In the genomic region with DNA sequence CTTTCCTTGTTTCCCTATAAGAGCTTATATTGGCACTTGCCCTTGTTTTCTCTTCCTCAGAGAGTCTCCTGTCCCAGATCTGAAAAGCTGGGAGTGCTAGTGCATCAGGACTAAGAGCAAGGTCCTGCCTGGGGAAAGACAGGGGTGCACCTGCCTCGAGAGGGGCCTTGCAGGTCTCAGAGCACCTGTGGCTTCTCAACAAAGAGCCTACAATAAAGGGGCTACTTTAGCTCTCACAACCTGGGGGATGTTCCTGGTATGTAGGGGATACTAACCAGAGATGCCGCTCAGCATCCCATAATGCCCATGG, we compare ENCODE assay signal across 21 mouse cellular contexts. TPM values are rescaled to one million over a fixed set of nuclear protein-coding genes. Genes with fewer than 3 reads are reported as not detected.
A peak's percentile ranks its signal among the peaks of the same experiment; 100 is the strongest.
DNase-seq lines count a peak whose midpoint lies in the region; ATAC-seq and TF ChIP-seq lines count a peak whose summit lies in the region.
"Had no signal": no experiment of that assay in that cellular context is flagged by ENCODE, and none has a peak within 500 bp of the region (broad histone marks: within the 10 kb centered on the region; RNA-seq: fewer than 3 reads in every experiment).

No protein-coding gene starts in this region.

- H3K36me3 ChIP-seq in kidney, embryonic 14.5 days (ENCODE audit: control insufficient read depth, insufficient read depth, low read length), result no peaks in the 10 kb centered on the region
- H3K36me3 ChIP-seq in E14TG2a.4 (ENCODE audit: insufficient read depth, low read length), result no peaks in the 10 kb centered on the region
- no peaks in the 10 kb centered on the region for H3K36me3 ChIP-seq in intestine, embryonic 15.5 days
- H3K36me3 ChIP-seq in heart, adult 2 months (ENCODE audit: control insufficient read depth, insufficient read depth, low read length), result no peaks in the 10 kb centered on the region
- H3K36me3 ChIP-seq: embryonic facial prominence, embryonic 13.5 days; heart, embryonic 12.5 days; hindbrain, embryonic 15.5 days had no signal

- DNase-seq in cerebellum, adult 2 months, result no peak
- no peak for DNase-seq in cerebellum, adult 11 months
- no peak for DNase-seq in kidney, postnatal 25 days
- no peak for DNase-seq in heart, adult 2 months
- no peak for DNase-seq in ovary, postnatal 36 days (ENCODE audit: low spot score)
- DNase-seq: adrenal gland, adult 8-10 months; B cell, adult 2 months; cerebellum, adult 11-12 months; cerebellum, adult 9-11 months; cerebellum, postnatal 36 days; gastrocnemius, postnatal 36 days; heart, adult 18-20 months had no signal

- TF ChIP-seq CTCF in cerebellum, adult 2 months (IDR thresholded peaks at IDR 0.05; ENCODE audit: borderline replicate concordance, insufficient read depth, low read depth, low read length), result no peak
- no peak for TF ChIP-seq CTCF in E14TG2a.4 (conservative IDR thresholded peaks at IDR 0.05; ENCODE audit: low read length)
- TF ChIP-seq CTCF in heart, adult 2 months (IDR thresholded peaks at IDR 0.05), result no peak

- no peak overlapping the region for H3K4me3 ChIP-seq in cerebellum, adult 2 months (replicated peaks; ENCODE audit: insufficient read depth, low read depth, low read length)
- H3K4me3 ChIP-seq in kidney, embryonic 14.5 days (ENCODE audit: low read length), result no peak overlapping the region
- H3K4me3 ChIP-seq in E14TG2a.4 (replicated peaks; ENCODE audit: low read length), result peak overlapping the region; percentile 58; the same call in 1 of the 2 replicates
- no peak overlapping the region for H3K4me3 ChIP-seq in intestine, embryonic 15.5 days (replicated peaks)
- no peak overlapping the region for H3K4me3 ChIP-seq in heart, adult 2 months
- H3K4me3 ChIP-seq: embryonic facial prominence, embryonic 13.5 days; forebrain, embryonic 13.5 days; heart, embryonic 12.5 days; hindbrain, embryonic 15.5 days had no signal

- no peaks in the 10 kb centered on the region for H3K4me1 ChIP-seq in cerebellum, adult 2 months (ENCODE audit: control insufficient read depth, insufficient read depth, low read length)
- peaks cover 5% of the 10 kb centered on the region; the same call in 1 of the 2 replicates for H3K4me1 ChIP-seq in kidney, embryonic 14.5 days (ENCODE audit: control insufficient read depth, insufficient read depth, low read length)
- peaks cover 81% of the 10 kb centered on the region for H3K4me1 ChIP-seq in E14TG2a.4 (replicated peaks; ENCODE audit: low read depth, low read length)
- H3K4me1 ChIP-seq in intestine, embryonic 15.5 days (replicated peaks), result peaks cover 10% of the 10 kb centered on the region
- no peaks in the 10 kb centered on the region for H3K4me1 ChIP-seq in heart, adult 2 months (ENCODE audit: control insufficient read depth, insufficient read depth, low read length)

- no peaks in the 10 kb centered on the region for H3K27me3 ChIP-seq in cerebellum, adult 2 months (ENCODE audit: control insufficient read depth, insufficient read depth, low read length)
- H3K27me3 ChIP-seq in kidney, embryonic 14.5 days (ENCODE audit: control insufficient read depth, insufficient read depth, low read length), result no peaks in the 10 kb centered on the region
- no peaks in the 10 kb centered on the region for H3K27me3 ChIP-seq in E14TG2a.4 (ENCODE audit: insufficient read depth, low read length)
- H3K27me3 ChIP-seq in intestine, embryonic 15.5 days (replicated peaks), result no peaks in the 10 kb centered on the region
- no peaks in the 10 kb centered on the region for H3K27me3 ChIP-seq in heart, adult 2 months (ENCODE audit: control insufficient read depth, insufficient read depth, low read length)
- H3K27me3 ChIP-seq: embryonic facial prominence, embryonic 13.5 days; forebrain, embryonic 13.5 days; heart, embryonic 12.5 days; hindbrain, embryonic 15.5 days had no signal

- no peak for TF ChIP-seq POLR2A in cerebellum, adult 2 months (IDR thresholded peaks at IDR 0.05; ENCODE audit: borderline replicate concordance, insufficient read depth, low read length)
- no peak for TF ChIP-seq POLR2A in heart, adult 2 months (IDR thresholded peaks at IDR 0.05; ENCODE audit: insufficient read depth, low read depth, low read length)

- no peaks in the 10 kb centered on the region for H3K79me2 ChIP-seq in heart, adult 2 months (replicated peaks; ENCODE audit: control insufficient read depth, insufficient read depth, low read length)

- H3K9ac ChIP-seq in kidney, embryonic 14.5 days (ENCODE audit: low read depth, low read length), result no peak overlapping the region
- H3K9ac ChIP-seq in intestine, embryonic 15.5 days, result no peak overlapping the region
- H3K9ac ChIP-seq in heart, adult 2 months (ENCODE audit: low read depth, low read length), result no peak overlapping the region
- H3K9ac ChIP-seq: embryonic facial prominence, embryonic 13.5 days; forebrain, embryonic 13.5 days; heart, embryonic 12.5 days; hindbrain, embryonic 15.5 days had no signal

- ATAC-seq in kidney, embryonic 14.5 days (ENCODE audit: low FRiP score, low TSS enrichment), result peak; percentile 12; the same call in 1 of the 2 replicates
- peak; percentile 41 for ATAC-seq in intestine, embryonic 15.5 days
- ATAC-seq: forebrain, embryonic 13.5 days had no signal

- intact Hi-C loops in heart, adult 2 months (cut with DNase I), result no loop called here

- no peak overlapping the region for H3K4me2 ChIP-seq in kidney, embryonic 14.5 days (replicated peaks; ENCODE audit: low read depth, low read length)
- no peak overlapping the region for H3K4me2 ChIP-seq in intestine, embryonic 15.5 days (replicated peaks)
- H3K4me2 ChIP-seq: embryonic facial prominence, embryonic 13.5 days; forebrain, embryonic 13.5 days; heart, embryonic 12.5 days; hindbrain, embryonic 15.5 days had no signal

- no peak for TF ChIP-seq EP300 in heart, adult 2 months (IDR thresholded peaks at IDR 0.05; ENCODE audit: insufficient read depth, low read depth, low read length)

- H3K9me3 ChIP-seq in kidney, embryonic 14.5 days (ENCODE audit: control insufficient read depth, low read length), result no peaks in the 10 kb centered on the region
- no peaks in the 10 kb centered on the region for H3K9me3 ChIP-seq in E14TG2a.4 (ENCODE audit: low read length)
- H3K9me3 ChIP-seq in intestine, embryonic 15.5 days, result no peaks in the 10 kb centered on the region
- H3K9me3 ChIP-seq: embryonic facial prominence, embryonic 13.5 days; forebrain, embryonic 13.5 days; heart, embryonic 12.5 days; hindbrain, embryonic 15.5 days had no signal

- H3K27ac ChIP-seq in cerebellum, adult 2 months (ENCODE audit: insufficient read depth, low read length), result peak overlapping the region; percentile 50; the same call in 1 of the 2 replicates
- H3K27ac ChIP-seq in kidney, embryonic 14.5 days (ENCODE audit: low read depth, low read length), result 0 out of 2 replicates have a peak overlapping the region, but pooled peaks have one; percentile 32
- H3K27ac ChIP-seq in intestine, embryonic 15.5 days, result peak overlapping the region; percentile 54
- no peak overlapping the region for H3K27ac ChIP-seq in heart, adult 2 months
- H3K27ac ChIP-seq: embryonic facial prominence, embryonic 13.5 days; forebrain, embryonic 13.5 days; hindbrain, embryonic 15.5 days had no signal

- WGBS in cerebellum, adult 2 months, result 75% methylated on average over 2 of the region's 2 CpGs
- 34% methylated on average over 2 of the region's 2 CpGs for WGBS in kidney, embryonic 14.5 days
- 69% methylated on average over 2 of the region's 2 CpGs for WGBS in intestine, embryonic 15.5 days
- 65% methylated on average over 2 of the region's 2 CpGs for WGBS in heart, adult 2 months

RNA-seq across cellular contexts. Expression of gene Slc5a11, which starts 6.0 kb away (rescaled TPM):
- polyA plus RNA-seq in cerebellum, adult 2 months (2012; rRNA removed), result 3.1 and 4.6 TPM in 2 replicates
- polyA plus RNA-seq in kidney, embryonic 14.5 days (2014; fragmentation: Nextera tagmentation; extraction: Ambion mirVana), result 0.49 and 1.9 TPM in 2 replicates
- 12.7 and 15.8 TPM in 2 replicates for polyA plus RNA-seq in intestine, embryonic 15.5 days (2015; fragmentation: Nextera tagmentation; extraction: Ambion mirVana)
- total RNA-seq in heart, adult 2 months (2021), result not detected
- polyA plus RNA-seq in heart, adult 2 months (2012; rRNA removed), result 0.10 TPM in 1 of 2 replicates, not detected in the other
- total RNA-seq: gastrocnemius, adult 8-10 months; gastrocnemius, postnatal 36 days; heart, adult 18-20 months; heart, postnatal 25 days had no signal
- polyA plus RNA-seq: embryonic facial prominence, embryonic 13.5 days; forebrain, embryonic 13.5 days had no signal
